Mouse (Mus musculus): ENCODE results near the gene Sept4.

GRCm38 (mm10) chr11:87568255-87568953, at the start of gene Sept4:
- TF ChIP-seq CTCF (IDR thresholded peaks at IDR 0.05; ENCODE audit: borderline replicate concordance, extremely low read depth, insufficient read depth, insufficient read length) (no peak), POLR2A (IDR thresholded peaks at IDR 0.05; ENCODE audit: borderline replicate concordance, extremely low read depth, insufficient read depth, insufficient read length, poor library complexity, severe bottlenecking) (no peak)

All from brain, embryonic 14.5 days (tissue).